Mouse (Mus musculus): ENCODE data around the gene Sept8.

DNA sequence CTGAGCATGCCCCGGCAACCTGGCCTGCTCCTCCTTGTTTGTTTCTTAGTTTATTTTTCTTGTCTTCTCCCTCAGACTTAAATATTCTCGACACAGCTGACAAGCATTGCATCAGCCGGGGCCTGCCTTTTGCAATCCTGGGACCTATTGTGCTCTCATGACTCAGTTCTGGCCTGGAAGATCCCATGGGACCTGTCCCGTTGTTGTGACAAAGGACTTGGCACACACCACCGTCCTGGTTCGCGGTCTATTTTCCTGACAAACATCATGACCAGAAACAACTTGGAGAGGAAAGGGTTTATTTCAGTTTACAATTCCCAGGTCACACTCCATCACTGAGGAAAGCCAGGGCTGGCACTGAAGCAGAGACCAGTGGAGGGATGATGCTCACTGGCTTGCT lies 10.9 kb upstream of the Sept8 start:
- TF ChIP-seq CTCF (IDR thresholded peaks at IDR 0.05; ENCODE audit: extremely low read depth, insufficient read depth, insufficient read length, insufficient replicate concordance) (no peak), POLR2A (IDR thresholded peaks at IDR 0.05; ENCODE audit: low read depth, low read length) (no peak)

Measured in spleen, adult 2 months (tissue).